Mouse (Mus musculus) lung, embryonic 16.5 days (tissue): ENCODE data around the gene Bckdhb. TPM values are rescaled to one million over a fixed set of nuclear protein-coding genes. Genes with fewer than 3 reads are reported as not detected.
"Not testable (repeated sequence)": the region's sequence is repeated elsewhere in the genome, so short reads cannot be mapped to it uniquely, and the experiment has no call there.

Experiments used
- ATAC-seq: fragments of 200-750 bp; cut with Nextera tagmentation; 2 replicates; pipeline ENCODE4 v1.8.0; 2017; ENCODE audit warnings: low read depth, mild to moderate bottlenecking, moderate library complexity
- H3K27ac ChIP-seq: fragments of 300-500 bp; sonication (generic); 2 replicates; pipeline ENCODE4 v1.5.1; 2014; ENCODE audit warnings: mild to moderate bottlenecking, control low read depth, low read length
- H3K27me3 ChIP-seq: fragments of 300-500 bp; sonication (generic); 2 replicates; pipeline ENCODE4 v1.6.1; 2014; ENCODE audit warnings: low read depth, low read length, mixed read lengths; ENCODE audit not compliant: control insufficient read depth, insufficient read depth
- H3K36me3 ChIP-seq: fragments of 300-500 bp; sonication (generic); 2 replicates; pipeline ENCODE4 v1.6.1; 2014; ENCODE audit warnings: low read length; ENCODE audit not compliant: control insufficient read depth, insufficient read depth
- H3K4me1 ChIP-seq: fragments of 300-500 bp; sonication (generic); replicated peaks from 2 replicates; pipeline ENCODE4 v1.6.1; 2014; ENCODE audit warnings: low read length, mixed read lengths; ENCODE audit not compliant: control insufficient read depth, insufficient read depth
- H3K4me2 ChIP-seq: fragments of 300-500 bp; sonication (generic); 2 replicates; pipeline ENCODE4 v1.6.1; 2014; ENCODE audit warnings: low read depth, low read length, control low read depth
- H3K4me3 ChIP-seq: fragments of 300-500 bp; sonication (generic); 2 replicates; pipeline ENCODE4 v1.5.1; 2014; ENCODE audit warnings: mild to moderate bottlenecking, low read length, control low read depth
- H3K9ac ChIP-seq: fragments of 300-500 bp; sonication (generic); 2 replicates; pipeline ENCODE4 v1.6.1; 2014; ENCODE audit warnings: low read length, control low read depth
- H3K9me3 ChIP-seq: fragments of 300-500 bp; sonication (generic); 2 replicates; pipeline ENCODE4 v1.6.1; 2016; ENCODE audit warnings: low read length; ENCODE audit not compliant: control insufficient read depth
- WGBS: fragments of 180-500 bp; shearing (Covaris S2); extraction: QIAGEN DNeasy Blood & Tissue Kit; methylation state at CpG from one replicate; pipeline ENCODE4 v1.1.7; 2014; 5-methylcytosine and 5-hydroxymethylcytosine counted together
- polyA plus RNA-seq: library from polyadenylated mRNA; unstranded; fragments of >200 nt; fragmentation: Nextera tagmentation; extraction: Ambion mirVana; gene quantifications from 2 replicates; pipeline ENCODE4 v1.2.1, GENCODE M21; 2015

Bckdhb gene
- polyA plus RNA-seq, 1 experiment from 2014 or later: 33.9 TPM

DNA sequence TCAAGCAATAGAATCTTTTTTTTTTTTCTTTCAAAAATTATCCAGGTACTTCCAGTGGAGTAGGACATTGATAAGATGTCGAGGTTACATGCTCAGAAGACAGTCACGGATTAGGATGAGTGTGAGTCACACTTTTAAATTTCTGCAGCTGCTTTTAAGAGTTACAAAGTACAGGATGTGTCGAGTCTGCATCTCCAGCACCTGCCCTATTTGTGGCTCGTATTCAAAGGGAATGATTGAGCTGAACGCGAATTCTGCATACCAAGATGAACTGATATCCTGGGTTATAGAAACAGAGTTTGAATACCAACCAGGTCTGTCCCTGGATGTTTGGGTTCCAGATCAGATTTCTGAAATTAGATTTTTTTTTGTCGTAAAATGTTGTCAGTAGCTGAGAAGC lies 56.3 kb downstream of the Bckdhb start:
- H3K9ac ChIP-seq: no peak overlapping the region

DNA sequence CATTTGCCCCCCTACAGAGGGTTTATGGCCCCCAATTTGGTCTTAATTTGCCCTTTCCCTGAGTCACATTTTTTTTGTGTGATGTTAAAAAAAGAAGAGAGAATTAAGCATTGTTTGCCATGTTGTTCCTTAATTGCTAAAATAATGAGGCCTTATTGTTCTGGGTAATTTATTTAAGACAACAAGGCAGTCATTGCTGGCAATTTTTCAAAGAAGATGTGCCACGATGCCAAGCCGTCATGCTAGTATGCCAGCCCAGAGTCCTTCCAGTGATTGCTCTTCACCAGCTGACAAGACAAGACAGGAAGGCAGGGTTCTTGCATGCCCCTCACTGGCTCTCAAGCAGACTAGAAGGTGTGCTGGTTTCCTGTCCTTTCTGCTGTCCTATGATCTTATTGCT lies 84.0 kb downstream of the Bckdhb start:
- H3K9ac ChIP-seq: no peak overlapping the region
- no peaks in the 10 kb centered on the region for H3K27me3 ChIP-seq
- H3K4me1 ChIP-seq: no peaks in the 10 kb centered on the region
- 93% methylated on average over 2 of the region's 2 CpGs for WGBS
- peaks cover 6% of the 10 kb centered on the region; the same call in 1 of the 2 replicates for H3K36me3 ChIP-seq
- no peaks in the 10 kb centered on the region; the same call in 1 of the 2 replicates for H3K9me3 ChIP-seq
- H3K4me2 ChIP-seq: no peak overlapping the region
- H3K27ac ChIP-seq: no peak overlapping the region
- no peak overlapping the region for H3K4me3 ChIP-seq
- no peak for ATAC-seq

More for the DNA sequence above, 56.3 kb downstream of the Bckdhb start:
- no peak overlapping the region for H3K4me2 ChIP-seq
- H3K4me3 ChIP-seq: no peak overlapping the region
- no peaks in the 10 kb centered on the region for H3K36me3 ChIP-seq
- 61% methylated on average over 7 of the region's 7 CpGs for WGBS
- no peak overlapping the region for H3K27ac ChIP-seq
- no peaks in the 10 kb centered on the region for H3K4me1 ChIP-seq
- ATAC-seq: no peak
- H3K27me3 ChIP-seq: no peaks in the 10 kb centered on the region
- H3K9me3 ChIP-seq: 0 out of 2 replicates have a peak, but pooled peaks cover 4% of the 10 kb centered on the region

DNA sequence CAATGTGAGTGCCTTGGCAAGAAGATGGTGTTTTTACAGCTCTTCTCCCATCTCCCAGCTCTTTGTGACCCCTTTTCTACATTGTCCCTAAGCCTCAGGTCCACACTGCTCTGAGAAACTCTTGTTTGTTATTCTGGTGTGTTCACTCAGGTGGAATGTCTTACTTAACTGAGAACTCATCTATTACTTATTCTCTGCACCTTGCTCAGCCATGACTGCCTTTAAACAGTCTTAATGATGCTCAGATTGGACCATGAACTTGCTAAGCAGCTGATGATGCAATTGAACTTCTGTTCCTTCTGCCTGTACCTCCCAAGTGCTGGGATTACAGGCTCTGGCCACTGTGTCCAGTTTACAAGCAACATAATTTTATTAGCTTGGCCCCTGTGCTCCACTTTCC lies 86.2 kb downstream of the Bckdhb start:
- Histone ChIP-seq H3K4me3 (no peak overlapping the region), H3K27ac (no peak overlapping the region), H3K4me1 (no peaks in the 10 kb centered on the region), H3K27me3 (no peaks in the 10 kb centered on the region), H3K9ac (no peak overlapping the region), H3K9me3 (no peaks in the 10 kb centered on the region), H3K4me2 (no peak overlapping the region), H3K36me3 (no peaks in the 10 kb centered on the region)
- no peak for ATAC-seq

DNA sequence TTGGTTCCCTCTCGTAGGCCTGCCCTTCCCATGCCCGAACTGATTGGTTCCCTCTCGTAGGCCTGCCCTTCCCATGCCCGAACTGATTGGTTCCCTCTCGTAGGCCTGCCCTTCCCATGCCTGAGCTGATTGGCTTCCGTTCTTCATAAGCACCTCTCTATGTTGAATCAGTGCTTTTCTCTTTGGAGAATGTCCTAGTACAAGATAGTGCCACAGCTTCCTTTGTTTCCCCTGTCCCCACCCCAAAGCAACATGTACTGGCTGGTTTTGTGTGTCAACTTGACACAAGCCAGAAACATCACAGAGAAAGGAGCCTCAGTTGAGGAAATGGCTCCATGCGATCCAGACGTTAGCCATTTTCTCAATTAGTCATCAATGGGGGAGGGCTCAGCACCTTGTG lies 93.2 kb downstream of the Bckdhb start:
- not testable (repeated sequence) for H3K9me3 ChIP-seq, ATAC-seq, H3K4me1 ChIP-seq, H3K9ac ChIP-seq, H3K4me2 ChIP-seq, H3K27ac ChIP-seq, H3K4me3 ChIP-seq, H3K36me3 ChIP-seq, H3K27me3 ChIP-seq
- 87% methylated on average over 8 of the region's 8 CpGs for WGBS

DNA sequence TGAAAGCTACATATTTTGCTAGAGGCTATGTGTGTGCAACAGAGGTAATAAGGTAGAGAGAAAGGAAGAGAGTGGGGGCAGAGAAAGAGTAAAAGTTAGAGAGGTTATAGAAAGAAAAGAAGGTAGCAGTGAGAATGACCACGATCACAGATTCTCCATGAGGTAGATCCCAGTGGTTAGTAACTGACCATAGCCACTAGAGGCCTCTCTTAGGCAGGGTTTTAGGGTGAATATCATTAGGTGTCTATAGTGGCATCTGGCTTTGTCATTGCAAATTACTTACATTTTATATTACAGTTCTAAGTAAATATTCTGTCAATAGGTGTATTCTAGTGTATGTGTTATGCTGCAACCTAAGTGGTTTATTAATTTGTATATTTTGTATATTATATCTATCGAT lies 94.7 kb downstream of the Bckdhb start:
- WGBS: 57% methylated on average over 2 of the region's 2 CpGs
- no peak overlapping the region for H3K4me3 ChIP-seq
- no peaks in the 10 kb centered on the region for H3K4me1 ChIP-seq
- H3K9ac ChIP-seq: no peak overlapping the region
- H3K36me3 ChIP-seq: no peaks in the 10 kb centered on the region
- no peak for ATAC-seq
- H3K27me3 ChIP-seq: no peaks in the 10 kb centered on the region
- no peak overlapping the region for H3K27ac ChIP-seq
- no peaks in the 10 kb centered on the region for H3K9me3 ChIP-seq
- no peak overlapping the region for H3K4me2 ChIP-seq

DNA sequence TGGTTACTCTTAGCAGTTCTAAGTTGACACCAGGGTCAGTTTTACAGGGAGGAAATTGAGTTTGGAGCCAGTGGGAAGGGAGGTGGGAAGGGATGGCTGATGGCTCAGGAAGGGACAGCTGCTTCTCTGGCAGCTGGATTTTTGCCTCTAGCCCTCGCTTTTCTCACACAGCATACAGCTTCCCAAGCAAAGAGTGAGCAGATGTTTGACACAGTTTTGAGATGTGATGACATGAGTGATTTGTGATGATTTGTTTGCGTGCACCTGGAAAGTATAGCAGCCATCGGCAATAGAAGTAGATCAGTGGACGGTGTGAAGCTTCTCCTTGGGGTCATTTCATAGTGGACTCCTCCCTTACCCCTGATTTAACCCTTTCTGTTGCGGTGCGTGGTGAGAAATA lies 96.2 kb downstream of the Bckdhb start:
- H3K27ac ChIP-seq: no peak overlapping the region
- H3K9ac ChIP-seq: no peak overlapping the region
- no peaks in the 10 kb centered on the region for H3K4me1 ChIP-seq
- WGBS: 57% methylated on average over 6 of the region's 6 CpGs
- no peak for ATAC-seq
- H3K4me3 ChIP-seq: no peak overlapping the region
- H3K4me2 ChIP-seq: no peak overlapping the region
- H3K27me3 ChIP-seq: no peaks in the 10 kb centered on the region
- no peaks in the 10 kb centered on the region for H3K36me3 ChIP-seq
- H3K9me3 ChIP-seq: no peaks in the 10 kb centered on the region

DNA sequence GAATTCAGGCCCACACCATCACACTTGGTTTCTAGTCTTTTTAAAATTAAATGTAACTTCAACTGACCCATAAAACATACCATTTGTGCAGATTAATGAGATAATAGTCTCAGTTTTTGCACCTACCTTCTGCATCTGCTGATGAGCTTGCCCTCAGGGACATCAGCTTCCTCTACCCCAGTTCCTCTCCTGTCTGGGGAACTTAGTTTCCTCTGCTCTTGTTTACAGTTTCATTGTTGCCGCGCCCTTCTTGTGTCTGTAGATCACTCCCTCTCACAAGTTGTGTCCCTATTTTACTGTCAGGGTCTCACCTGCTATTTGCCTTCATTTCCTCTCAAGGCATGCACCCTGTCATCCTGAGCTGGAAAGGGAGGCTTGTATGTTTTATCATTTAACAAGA lies 103.2 kb downstream of the Bckdhb start:
- Histone ChIP-seq H3K4me2 (no peak overlapping the region), H3K27me3 (no peaks in the 10 kb centered on the region), H3K9me3 (no peaks in the 10 kb centered on the region), H3K4me3 (no peak overlapping the region), H3K36me3 (no peaks in the 10 kb centered on the region), H3K9ac (no peak overlapping the region), H3K4me1 (peaks cover 2% of the 10 kb centered on the region; the same call in 1 of the 2 replicates), H3K27ac (no peak overlapping the region)
- WGBS: 67% methylated on average over 2 of the region's 2 CpGs
- no peak for ATAC-seq

DNA sequence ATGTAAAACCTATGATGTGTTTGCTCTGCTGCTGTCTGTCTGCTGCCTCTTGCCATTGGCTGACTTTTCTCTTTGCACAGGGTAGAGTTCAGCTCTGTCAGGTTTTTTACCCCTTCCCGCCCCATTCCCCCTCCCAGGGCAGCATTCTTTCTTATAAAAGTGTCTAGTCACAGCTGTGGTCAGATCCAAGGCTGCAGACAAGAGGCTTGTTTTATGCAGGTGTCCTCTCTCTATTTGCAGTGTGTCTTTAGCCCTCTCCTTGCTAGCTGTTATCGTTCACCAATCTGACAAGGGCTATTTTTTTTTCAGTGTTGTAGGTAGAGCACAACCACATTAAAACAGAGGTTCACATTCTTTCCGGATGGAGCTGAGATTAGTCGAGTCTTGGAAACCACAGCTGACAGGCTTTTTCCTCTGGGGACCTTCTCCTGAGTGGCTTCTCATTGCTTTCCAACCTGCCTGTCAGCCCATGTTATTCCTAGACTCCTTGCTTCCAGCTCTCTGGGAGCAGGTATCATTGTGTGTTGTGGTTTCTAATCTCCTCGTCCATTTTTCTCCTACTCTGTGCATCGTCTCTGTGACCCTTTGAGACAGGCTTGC lies 105.8 kb downstream of the Bckdhb start:
- 0 out of 2 replicates have a peak, but pooled peaks have one; percentile 3 for ATAC-seq
- no peaks in the 10 kb centered on the region for H3K9me3 ChIP-seq
- no peak overlapping the region for H3K27ac ChIP-seq
- H3K9ac ChIP-seq: no peak overlapping the region
- 46% methylated on average over 6 of the region's 6 CpGs for WGBS
- peaks cover 2% of the 10 kb centered on the region; the same call in 1 of the 2 replicates for H3K4me1 ChIP-seq
- H3K36me3 ChIP-seq: no peaks in the 10 kb centered on the region
- no peak overlapping the region for H3K4me3 ChIP-seq
- no peak overlapping the region for H3K4me2 ChIP-seq
- H3K27me3 ChIP-seq: no peaks in the 10 kb centered on the region

DNA sequence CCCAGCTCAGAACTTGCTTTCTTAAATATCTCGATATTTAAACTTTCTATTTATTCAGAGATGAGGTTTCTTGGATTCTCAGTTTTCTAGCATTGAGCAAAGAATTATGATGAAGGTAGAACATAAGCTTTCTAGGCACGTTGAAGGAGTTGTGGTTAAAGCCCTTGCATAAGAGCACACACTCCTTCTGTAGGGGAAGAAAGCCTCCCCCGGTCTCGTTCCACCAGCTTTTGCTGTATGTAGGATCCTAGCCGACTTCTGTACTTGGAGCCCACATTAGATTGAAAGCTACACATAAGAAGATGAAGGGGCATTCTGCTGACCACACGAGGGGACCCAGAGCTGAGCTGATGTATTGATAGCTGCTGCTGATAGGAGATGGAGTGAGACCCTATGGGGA lies 106.5 kb downstream of the Bckdhb start:
- Histone ChIP-seq H3K27me3 (no peaks in the 10 kb centered on the region), H3K27ac (no peak overlapping the region), H3K4me1 (peaks cover 2% of the 10 kb centered on the region; the same call in 1 of the 2 replicates), H3K36me3 (no peaks in the 10 kb centered on the region), H3K9me3 (no peaks in the 10 kb centered on the region), H3K9ac (no peak overlapping the region), H3K4me3 (no peak overlapping the region), H3K4me2 (no peak overlapping the region)
- WGBS: 55% methylated on average over 6 of the region's 6 CpGs
- no peak for ATAC-seq
